Mouse (Mus musculus) brain, embryonic 18.5 days (tissue): Measurements from ENCODE around the gene Diablo.
A peak's percentile ranks its signal among the peaks of the same experiment; 100 is the strongest.

ENCODE experiments used
- DNase-seq: peaks from one replicate; pipeline ENCODE4 v3.0.0-alpha.2; 2012; ENCODE audit warnings: low read depth, low spot score

The Diablo gene

GRCm38 (mm10) chr5:123507936-123508723 is 15.8 kb downstream of the Diablo start:
- DNase-seq: peak; percentile 78

DNA sequence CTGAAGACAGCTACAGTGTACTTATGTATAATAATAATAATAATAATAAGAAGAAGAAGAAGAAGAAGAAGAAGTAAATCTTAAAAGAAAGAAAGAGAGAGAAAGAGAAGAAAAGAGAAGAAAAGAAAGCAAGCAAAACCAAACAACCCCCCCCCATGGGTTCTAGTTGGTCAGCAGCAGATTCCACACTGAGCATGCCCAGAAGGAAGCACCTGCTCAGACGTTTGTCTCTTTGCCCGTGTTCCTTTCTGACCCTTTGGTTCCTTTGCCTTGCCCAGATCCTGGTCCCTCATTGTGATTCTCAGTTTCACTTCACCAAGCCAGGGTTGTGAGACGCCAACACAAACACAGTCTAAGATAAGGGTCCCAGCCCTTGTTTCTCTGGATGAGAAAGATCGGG is 22.0 kb downstream of the Diablo start:
- DNase-seq: no peak

- no peak for DNase-seq
Measured at GRCm38 (mm10) chr5:123499717-123500116, 24.3 kb downstream of the Diablo start.

DNA sequence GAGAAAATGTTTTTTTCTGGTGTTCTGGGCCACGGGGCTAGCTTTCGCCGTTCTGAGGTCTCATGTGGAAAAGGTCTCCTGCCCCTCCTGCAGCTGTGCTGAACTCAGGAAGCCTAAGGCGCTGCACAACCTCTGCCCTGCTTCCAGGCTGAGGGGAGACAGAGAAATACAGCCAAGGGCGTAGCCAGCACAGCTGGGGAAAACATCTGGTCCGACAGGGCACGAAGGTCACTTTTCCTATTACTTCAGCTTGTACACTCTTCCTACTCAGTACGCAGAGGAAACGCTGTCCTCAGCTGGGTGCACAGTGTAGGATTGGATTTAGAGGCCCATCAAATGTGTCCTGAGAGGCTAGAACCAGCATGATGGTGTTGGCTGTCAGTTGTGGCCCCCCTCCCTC is 34.0 kb downstream of the Diablo start:
- no peak for DNase-seq

GRCm38 (mm10) chr5:123489112-123489785 is 34.7 kb downstream of the Diablo start, which contains the start of the genes Lrrc43 and Il31:
Gene Lrrc43 (plus strand): TSS chr5:123489305.
Gene Il31 (minus strand): TSS chr5:123489489.
- DNase-seq: no peak

DNA sequence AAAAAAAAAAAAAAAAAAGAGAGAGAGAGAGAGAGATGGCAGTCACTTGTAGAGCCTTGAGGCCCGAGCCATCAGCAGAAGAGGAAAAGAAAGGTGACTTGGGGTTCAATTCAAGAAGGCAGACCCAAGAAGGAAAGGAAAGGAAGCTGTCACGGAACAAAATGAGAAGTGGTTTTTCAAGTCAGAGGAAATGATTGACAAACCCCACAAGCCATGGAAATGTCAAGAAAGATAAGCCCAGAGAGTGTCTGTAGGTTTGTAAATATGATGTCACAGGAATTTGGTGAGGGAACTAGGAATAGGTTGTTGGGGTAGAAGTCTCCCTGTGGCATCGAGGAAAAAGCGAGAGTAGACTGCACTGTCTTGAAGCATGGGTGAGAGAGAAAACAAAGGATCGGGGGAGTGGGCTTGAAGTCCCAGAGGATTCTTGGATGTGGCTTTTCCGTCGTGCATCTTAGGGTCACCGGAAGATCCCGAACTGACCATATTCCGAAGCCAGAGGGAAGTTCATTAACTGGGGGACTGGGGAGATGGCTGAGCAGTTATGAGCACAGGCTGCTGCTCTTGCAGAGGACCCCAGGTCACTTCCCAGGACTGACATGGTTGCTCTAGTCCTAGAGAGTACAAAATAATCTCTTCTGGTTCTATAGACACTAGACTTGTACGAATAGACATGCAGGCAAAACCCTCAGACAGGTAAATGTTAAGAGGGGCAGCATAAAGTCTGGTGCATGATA is 36.1 kb downstream of the Diablo start:
- DNase-seq: no peak

- DNase-seq: no peak
Measured at GRCm38 (mm10) chr5:123473817-123474216, 50.2 kb downstream of the Diablo start.

DNA sequence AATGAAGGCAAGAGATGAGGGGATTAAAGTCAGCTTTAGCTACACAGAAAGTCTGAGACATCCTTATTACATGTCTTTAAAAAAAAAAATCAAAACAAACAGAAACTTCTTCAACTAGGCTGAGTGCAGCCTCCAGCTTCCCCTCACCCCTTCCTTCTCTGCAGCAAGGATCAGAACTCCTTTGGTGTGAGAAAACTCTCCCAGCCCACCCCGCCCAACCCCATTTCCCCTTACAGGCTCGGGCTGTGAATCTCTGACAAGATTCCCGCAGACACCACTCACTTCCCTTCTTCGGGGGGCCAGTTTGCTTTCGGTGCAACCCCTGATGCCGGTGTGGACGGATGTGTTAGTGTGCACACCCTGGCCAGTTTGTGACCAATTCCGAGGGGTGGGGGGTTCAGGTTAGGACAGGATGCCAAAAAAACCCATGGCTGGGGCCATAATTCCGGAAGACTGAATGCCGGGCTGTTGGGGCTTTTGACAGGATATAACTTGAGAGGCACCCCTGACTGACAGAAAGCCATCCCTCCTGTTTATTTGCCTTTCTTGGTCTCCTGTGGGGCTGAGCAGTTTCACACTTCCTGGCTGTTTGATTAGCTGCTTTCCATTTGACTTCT is 53.1 kb downstream of the Diablo start:
- DNase-seq: no peak

DNA sequence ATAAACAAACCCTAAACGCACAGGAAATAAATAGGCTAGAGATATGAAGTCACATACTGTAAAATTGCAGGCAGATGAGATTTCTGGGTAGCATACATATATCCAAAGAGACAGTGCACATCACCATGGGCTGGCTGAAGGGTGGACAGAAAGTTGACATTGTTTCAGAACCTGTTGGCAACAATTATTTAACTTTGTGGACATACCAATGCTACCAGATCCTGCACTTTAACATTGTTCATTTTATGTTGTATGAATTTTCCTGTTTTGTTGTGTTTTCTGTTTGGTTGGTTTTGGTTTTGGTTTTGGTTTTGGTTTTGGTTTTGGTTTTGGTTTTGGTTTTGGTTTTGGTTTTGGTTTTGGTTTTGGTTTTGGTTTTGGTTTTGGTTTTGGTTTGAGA is 59.3 kb downstream of the Diablo start:
- no peak for DNase-seq

DNA sequence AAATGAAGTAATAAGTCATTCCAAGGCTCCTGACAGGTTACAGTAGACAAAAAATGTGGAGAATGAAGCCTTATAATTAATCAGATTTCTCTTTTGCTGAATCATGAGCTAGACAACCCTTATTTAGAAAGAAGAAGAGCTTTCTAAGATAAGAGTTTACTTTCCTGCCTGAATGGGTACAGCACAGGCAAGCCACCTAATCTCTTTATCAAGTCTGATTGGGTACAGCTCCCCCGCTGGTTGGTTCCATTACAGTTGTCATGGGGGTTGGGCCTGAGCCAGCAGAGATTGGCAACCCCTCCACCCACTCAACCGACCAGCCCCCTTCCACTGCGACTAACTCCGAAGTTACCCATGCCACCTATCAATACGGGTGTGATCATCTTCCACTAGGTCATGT is 62.6 kb downstream of the Diablo start:
- no peak for DNase-seq
